Mouse (Mus musculus): ENCODE measurements around the gene Strip2. TPM values are rescaled to one million over a fixed set of nuclear protein-coding genes. Genes with fewer than 3 reads are reported as not detected.

The Strip2 gene
- total RNA-seq (2012; rRNA removed), result 1.1 and 1.3 TPM in 2 replicates

DNA sequence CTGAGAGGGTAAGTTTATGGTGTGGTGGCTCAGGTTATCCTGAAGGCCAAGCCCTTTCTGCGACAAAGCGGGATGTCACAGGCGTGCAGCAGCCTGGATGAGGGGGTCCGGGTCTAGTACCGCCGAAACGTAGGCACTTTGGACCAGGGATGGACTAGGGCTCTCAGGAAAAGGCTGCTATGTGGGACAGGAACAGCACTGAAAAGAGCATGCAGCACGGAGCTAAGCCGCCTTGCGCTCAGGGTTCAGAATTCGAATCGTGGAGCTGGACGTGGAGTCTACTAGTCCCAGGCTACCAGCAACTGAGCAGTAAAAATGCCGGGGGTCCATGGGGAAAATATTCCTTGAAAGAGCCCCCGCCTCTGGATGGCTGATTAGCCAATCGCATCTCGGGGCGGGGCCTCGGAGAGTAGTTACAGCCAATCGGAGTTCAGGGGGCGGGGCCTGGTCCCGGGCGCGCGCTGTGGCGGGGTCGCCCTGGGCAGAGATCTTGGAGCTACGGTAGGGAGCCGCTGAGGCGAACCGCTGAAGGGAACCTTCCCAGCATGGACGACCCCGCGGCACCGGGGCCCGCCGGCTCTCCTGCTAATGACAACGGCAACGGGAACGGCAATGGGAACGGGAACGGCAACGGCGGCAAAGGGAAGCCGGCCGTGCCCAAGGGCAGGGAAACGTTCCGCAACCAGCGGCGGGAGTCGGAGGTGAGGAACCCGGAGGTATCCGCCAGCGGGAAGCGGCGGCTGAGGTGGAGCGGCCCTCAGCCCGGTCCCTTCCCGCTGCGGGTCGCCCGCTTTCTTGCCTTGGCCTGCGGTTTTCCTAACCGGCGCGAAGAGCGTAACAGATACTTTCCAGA, at the start of gene Strip2:
TSS of gene Strip2 (plus strand) at position 483 of the 853 bp plus-strand sequence.
- TF ChIP-seq CHD2 (IDR thresholded peaks at IDR 0.05; ENCODE audit: low read depth, low read length), result peak; percentile 80
- TF ChIP-seq MAFK (IDR thresholded peaks at IDR 0.05; ENCODE audit: insufficient read depth, low read depth, low read length), result no peak
- no peaks in the 10 kb centered on the region for H3K9me3 ChIP-seq (ENCODE audit: control insufficient read depth, insufficient read depth, low read depth, low read length)
- H3K9ac ChIP-seq (ENCODE audit: insufficient read depth, low read depth, low read length, poor library complexity, severe bottlenecking), result peak within 1 kb of the TSS; percentile 72
- H3K4me3 ChIP-seq (ENCODE audit: insufficient read depth in 1 of 2, low read depth in 1 of 2, low read length in 2 of 2, poor library complexity in 1 of 2, severe bottlenecking in 1 of 2), result peak within 1 kb of the TSS; percentile 87 to 98
- no peak within 1 kb of the TSS for H3K27ac ChIP-seq (ENCODE audit: insufficient read depth, low read depth, low read length, poor library complexity, severe bottlenecking)
- no peaks in the 10 kb centered on the region; a peak in 1 of 4 replicates for H3K4me1 ChIP-seq (ENCODE audit: control insufficient read depth in 2 of 2, insufficient read depth in 2 of 2, low read length in 2 of 2, poor library complexity in 1 of 2)
- H3K36me3 ChIP-seq (ENCODE audit: control insufficient read depth, insufficient read depth, low read length, poor library complexity, severe bottlenecking), result no peaks in the 10 kb centered on the region
- in situ Hi-C loops (cut with MboI; ENCODE audit: low sequenced_read_pairs in 2 of 2, unreplicated experiment in 2 of 2), result no loop called here
- peak; percentile 95 for DNase-seq (ENCODE audit: low read depth, low spot score)

GRCm38 (mm10) chr6:29868341-29868895, 48.4 kb upstream of the Strip2 start:
- H3K36me3 ChIP-seq (ENCODE audit: control insufficient read depth, insufficient read depth, low read length, poor library complexity, severe bottlenecking), result no peaks in the 10 kb centered on the region; the same call in 1 of the 2 replicates
- H3K9ac ChIP-seq (ENCODE audit: insufficient read depth, low read depth, low read length, poor library complexity, severe bottlenecking), result no peak overlapping the region
- H3K4me1 ChIP-seq (ENCODE audit: control insufficient read depth in 2 of 2, insufficient read depth in 2 of 2, low read length in 2 of 2, poor library complexity in 1 of 2), result no peaks in the 10 kb centered on the region; a peak in 1 of 4 replicates
- in situ Hi-C loops (cut with MboI; ENCODE audit: low sequenced_read_pairs in 2 of 2, unreplicated experiment in 2 of 2), result no loop called here
- no peak overlapping the region for H3K4me3 ChIP-seq (ENCODE audit: insufficient read depth in 1 of 2, low read depth in 1 of 2, low read length in 2 of 2, poor library complexity in 1 of 2, severe bottlenecking in 1 of 2)
- H3K27ac ChIP-seq (ENCODE audit: insufficient read depth, low read depth, low read length, poor library complexity, severe bottlenecking), result no peak overlapping the region
- no peaks in the 10 kb centered on the region for H3K9me3 ChIP-seq (ENCODE audit: control insufficient read depth, insufficient read depth, low read depth, low read length)
- TF ChIP-seq ZC3H11A (IDR thresholded peaks at IDR 0.05; ENCODE audit: borderline replicate concordance, low read depth, low read length) (no peak), ZNF384 (IDR thresholded peaks at IDR 0.05; ENCODE audit: low read depth, low read length) (no peak), CHD2 (IDR thresholded peaks at IDR 0.05; ENCODE audit: low read depth, low read length) (no peak), HCFC1 (IDR thresholded peaks at IDR 0.05; ENCODE audit: borderline replicate concordance, insufficient read depth, low read length) (no peak), MAFK (IDR thresholded peaks at IDR 0.05; ENCODE audit: insufficient read depth, low read depth, low read length) (no peak)
- DNase-seq (ENCODE audit: low read depth, low spot score), result no peak

GRCm38 (mm10) chr6:29873654-29874053, 43.2 kb upstream of the Strip2 start:
- no peak overlapping the region for H3K9ac ChIP-seq (ENCODE audit: insufficient read depth, low read depth, low read length, poor library complexity, severe bottlenecking)
- no peak overlapping the region for H3K4me3 ChIP-seq (ENCODE audit: insufficient read depth in 1 of 2, low read depth in 1 of 2, low read length in 2 of 2, poor library complexity in 1 of 2, severe bottlenecking in 1 of 2)
- in situ Hi-C loops (cut with MboI; ENCODE audit: low sequenced_read_pairs in 2 of 2, unreplicated experiment in 2 of 2), result no loop called here
- no peak overlapping the region for H3K27ac ChIP-seq (ENCODE audit: insufficient read depth, low read depth, low read length, poor library complexity, severe bottlenecking)
- no peaks in the 10 kb centered on the region; a peak in 1 of 4 replicates for H3K4me1 ChIP-seq (ENCODE audit: control insufficient read depth in 2 of 2, insufficient read depth in 2 of 2, low read length in 2 of 2, poor library complexity in 1 of 2)
- no peak for TF ChIP-seq HCFC1 (IDR thresholded peaks at IDR 0.05; ENCODE audit: borderline replicate concordance, insufficient read depth, low read length)
- TF ChIP-seq ZC3H11A (IDR thresholded peaks at IDR 0.05; ENCODE audit: borderline replicate concordance, low read depth, low read length), result no peak
- TF ChIP-seq MAFK (IDR thresholded peaks at IDR 0.05; ENCODE audit: insufficient read depth, low read depth, low read length), result no peak
- no peak for TF ChIP-seq CHD2 (IDR thresholded peaks at IDR 0.05; ENCODE audit: low read depth, low read length)
- TF ChIP-seq ZNF384 (IDR thresholded peaks at IDR 0.05; ENCODE audit: low read depth, low read length), result no peak
- H3K9me3 ChIP-seq (ENCODE audit: control insufficient read depth, insufficient read depth, low read depth, low read length), result no peaks in the 10 kb centered on the region
- no peak for DNase-seq (ENCODE audit: low read depth, low spot score)
- H3K36me3 ChIP-seq (ENCODE audit: control insufficient read depth, insufficient read depth, low read length, poor library complexity, severe bottlenecking), result peaks cover 4% of the 10 kb centered on the region

DNA sequence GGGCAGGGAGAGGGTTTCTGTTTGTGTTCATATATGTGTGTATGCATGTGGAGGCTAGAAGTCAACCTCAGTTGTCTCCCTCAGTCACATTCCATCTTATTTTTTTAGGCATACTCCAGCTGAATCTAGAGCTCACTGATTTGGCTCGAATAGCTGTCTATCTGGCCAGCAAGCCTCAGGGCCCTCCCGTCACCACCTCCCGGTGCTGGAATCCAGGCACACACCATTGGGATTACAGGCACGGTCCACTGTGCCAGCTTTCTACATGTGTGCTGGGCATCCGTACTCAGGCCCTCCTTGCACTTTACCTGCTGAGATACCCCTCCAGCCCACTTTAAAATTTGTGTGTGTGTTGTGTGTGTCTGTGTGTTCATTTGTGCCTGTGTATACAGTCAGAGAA, 41.2 kb upstream of the Strip2 start:
- H3K27ac ChIP-seq (ENCODE audit: insufficient read depth, low read depth, low read length, poor library complexity, severe bottlenecking), result no peak overlapping the region
- peaks cover 4% of the 10 kb centered on the region for H3K36me3 ChIP-seq (ENCODE audit: control insufficient read depth, insufficient read depth, low read length, poor library complexity, severe bottlenecking)
- in situ Hi-C loops (cut with MboI; ENCODE audit: low sequenced_read_pairs in 2 of 2, unreplicated experiment in 2 of 2), result no loop called here
- no peaks in the 10 kb centered on the region; a peak in 1 of 4 replicates for H3K4me1 ChIP-seq (ENCODE audit: control insufficient read depth in 2 of 2, insufficient read depth in 2 of 2, low read length in 2 of 2, poor library complexity in 1 of 2)
- H3K9me3 ChIP-seq (ENCODE audit: control insufficient read depth, insufficient read depth, low read depth, low read length), result no peaks in the 10 kb centered on the region
- H3K4me3 ChIP-seq (ENCODE audit: insufficient read depth in 1 of 2, low read depth in 1 of 2, low read length in 2 of 2, poor library complexity in 1 of 2, severe bottlenecking in 1 of 2), result no peak overlapping the region
- DNase-seq (ENCODE audit: low read depth, low spot score), result no peak
- H3K9ac ChIP-seq (ENCODE audit: insufficient read depth, low read depth, low read length, poor library complexity, severe bottlenecking), result no peak overlapping the region
- TF ChIP-seq HCFC1 (IDR thresholded peaks at IDR 0.05; ENCODE audit: borderline replicate concordance, insufficient read depth, low read length), result no peak
- no peak for TF ChIP-seq CHD2 (IDR thresholded peaks at IDR 0.05; ENCODE audit: low read depth, low read length)
- TF ChIP-seq ZNF384 (IDR thresholded peaks at IDR 0.05; ENCODE audit: low read depth, low read length), result no peak
- no peak for TF ChIP-seq MAFK (IDR thresholded peaks at IDR 0.05; ENCODE audit: insufficient read depth, low read depth, low read length)
- no peak for TF ChIP-seq ZC3H11A (IDR thresholded peaks at IDR 0.05; ENCODE audit: borderline replicate concordance, low read depth, low read length)

Data from ES-E14 (cell line).